Mouse (Mus musculus): ENCODE measurements around the gene Hspa12a.

GRCm38 (mm10) chr19:58758871-58759270, 184.6 kb downstream of the Hspa12a start:
- TF ChIP-seq POLR2A (IDR thresholded peaks at IDR 0.05; ENCODE audit: control insufficient read depth, low read depth, low read length): no peak
- TF ChIP-seq CTCF (IDR thresholded peaks at IDR 0.05; ENCODE audit: control insufficient read depth, insufficient read depth, insufficient replicate concordance, low read depth, low read length): no peak

Measured in testis, adult 2 months (tissue).